ENCODE assay signal across 9 mouse cellular contexts in genomic region chr1:61779906-61780305, GRCm38 (mm10).
DNase-seq lines count a peak whose midpoint lies in the region; ATAC-seq lines count a peak whose summit lies in the region.
"Had no signal": no experiment of that assay in that cellular context is flagged by ENCODE, and none has a peak within 500 bp of the region (broad histone marks: within the 10 kb centered on the region; RNA-seq: fewer than 3 reads in every experiment).

No protein-coding gene starts in this region.

- ATAC-seq in kidney, embryonic 16.5 days (ENCODE audit: low FRiP score, low TSS enrichment), result no peak
- ATAC-seq in lung, embryonic 16.5 days (ENCODE audit: low read depth), result peak; percentile 94

- H3K4me2 ChIP-seq in kidney, embryonic 16.5 days (replicated peaks; ENCODE audit: low read depth, low read length), result no peak overlapping the region
- no peak overlapping the region for H3K4me2 ChIP-seq in lung, embryonic 16.5 days (ENCODE audit: low read depth, low read length)
- H3K4me2 ChIP-seq: hindbrain, embryonic 15.5 days had no signal

- H3K9ac ChIP-seq in kidney, embryonic 16.5 days (replicated peaks; ENCODE audit: low read length), result no peak overlapping the region
- H3K9ac ChIP-seq in lung, embryonic 16.5 days (ENCODE audit: low read length), result no peak overlapping the region
- H3K9ac ChIP-seq: hindbrain, embryonic 15.5 days had no signal

- 35% methylated on average over 5 of the region's 5 CpGs for WGBS in kidney, embryonic 16.5 days
- 9% methylated on average over 5 of the region's 5 CpGs for WGBS in lung, embryonic 16.5 days
- 90% methylated on average over 5 of the region's 5 CpGs for WGBS in forebrain, embryonic 10.5 days

- intact Hi-C loops in gastrocnemius, postnatal 14 days (cut with DNase I; ENCODE audit: low total_unique reads), result loop anchor here (10.0 kb wide), 1 partner anchor 595 kb away; no protein-coding TSS in a partner anchor

- no peaks in the 10 kb centered on the region for H3K9me3 ChIP-seq in kidney, embryonic 16.5 days (ENCODE audit: low read length)
- no peaks in the 10 kb centered on the region for H3K9me3 ChIP-seq in lung, embryonic 16.5 days (ENCODE audit: control insufficient read depth, low read length)
- no peaks in the 10 kb centered on the region for H3K9me3 ChIP-seq in forebrain, embryonic 10.5 days
- H3K9me3 ChIP-seq: hindbrain, embryonic 15.5 days had no signal

- no peak overlapping the region for H3K27ac ChIP-seq in kidney, embryonic 16.5 days (ENCODE audit: low read length)
- no peak overlapping the region for H3K27ac ChIP-seq in lung, embryonic 16.5 days (ENCODE audit: low read length)
- no peak overlapping the region for H3K27ac ChIP-seq in forebrain, embryonic 10.5 days
- H3K27ac ChIP-seq: hindbrain, embryonic 15.5 days had no signal

- peak; percentile 12 for DNase-seq in kidney, adult 11 months
- peak; percentile 84 for DNase-seq in Muller cell, postnatal 12 days (ENCODE audit: inconsistent ontology term)
- peak; percentile 90 for DNase-seq in fibroblast of lung, adult 2 months (ENCODE audit: low read depth)
- DNase-seq in gastrocnemius, postnatal 14 days, result no peak
- no peak for DNase-seq in forebrain, embryonic 10.5 days (ENCODE audit: extremely low spot score, low spot score)
- DNase-seq: right cerebral cortex, postnatal 4 days had no signal

- H3K36me3 ChIP-seq in kidney, embryonic 16.5 days (ENCODE audit: insufficient read depth, low read length), result no peaks in the 10 kb centered on the region
- no peaks in the 10 kb centered on the region for H3K36me3 ChIP-seq in lung, embryonic 16.5 days (ENCODE audit: control insufficient read depth, insufficient read depth, low read length)
- H3K36me3 ChIP-seq in forebrain, embryonic 10.5 days (replicated peaks), result no peaks in the 10 kb centered on the region
- H3K36me3 ChIP-seq: hindbrain, embryonic 15.5 days had no signal

- no peak overlapping the region for H3K4me3 ChIP-seq in kidney, embryonic 16.5 days (ENCODE audit: low read length)
- H3K4me3 ChIP-seq in lung, embryonic 16.5 days (ENCODE audit: low read length), result no peak overlapping the region
- no peak overlapping the region for H3K4me3 ChIP-seq in forebrain, embryonic 10.5 days
- H3K4me3 ChIP-seq: hindbrain, embryonic 15.5 days had no signal

- H3K27me3 ChIP-seq in kidney, embryonic 16.5 days (ENCODE audit: insufficient read depth, low read length), result no peaks in the 10 kb centered on the region
- H3K27me3 ChIP-seq in lung, embryonic 16.5 days (ENCODE audit: control insufficient read depth, insufficient read depth, low read depth, low read length), result no peaks in the 10 kb centered on the region
- no peaks in the 10 kb centered on the region for H3K27me3 ChIP-seq in forebrain, embryonic 10.5 days (ENCODE audit: poor library complexity, severe bottlenecking)
- H3K27me3 ChIP-seq: hindbrain, embryonic 15.5 days had no signal

- H3K4me1 ChIP-seq in kidney, embryonic 16.5 days (ENCODE audit: insufficient read depth, low read length), result 0 out of 2 replicates have a peak, but pooled peaks cover 3% of the 10 kb centered on the region
- H3K4me1 ChIP-seq in lung, embryonic 16.5 days (replicated peaks; ENCODE audit: control insufficient read depth, insufficient read depth, low read length), result peaks cover 3% of the 10 kb centered on the region
- no peaks in the 10 kb centered on the region for H3K4me1 ChIP-seq in forebrain, embryonic 10.5 days
- H3K4me1 ChIP-seq: hindbrain, embryonic 15.5 days had no signal

Comparison
In these comparisons a context has a peak if more than half of its experiments do, and no peak if none do; other contexts are left out.
1. DNase-seq: peak in kidney, adult 11 months (single experiment), Muller cell, postnatal 12 days (single experiment) and fibroblast of lung, adult 2 months (single experiment); none in gastrocnemius, postnatal 14 days (single experiment) and forebrain, embryonic 10.5 days (single experiment).